Mouse (Mus musculus) heart, postnatal 36 days (tissue): Measurements from ENCODE around the gene Ldhal6b. TPM values are rescaled to one million over a fixed set of nuclear protein-coding genes. Genes with fewer than 3 reads are reported as not detected.
A peak's percentile ranks its signal among the peaks of the same experiment; 100 is the strongest.

Source experiments
- DNase-seq, 2 experiments: peaks; one replicate each; pipeline ENCODE4 v3.0.0; 2021 to 2022
- intact Hi-C: fragments of 180-260 bp; cut with DNase I; formaldehyde crosslinking; loops from one replicate; pipeline ENCODE4 v1.15.1; 2025
- total RNA-seq, 2 experiments: library from RNA; stranded (reverse); gene quantifications; 2 replicates each; pipeline ENCODE4 v1.2.3; 2021

Gene Ldhal6b
- total RNA-seq, 2 experiments from 2014 or later = 0.28 to 0.60 TPM

DNA sequence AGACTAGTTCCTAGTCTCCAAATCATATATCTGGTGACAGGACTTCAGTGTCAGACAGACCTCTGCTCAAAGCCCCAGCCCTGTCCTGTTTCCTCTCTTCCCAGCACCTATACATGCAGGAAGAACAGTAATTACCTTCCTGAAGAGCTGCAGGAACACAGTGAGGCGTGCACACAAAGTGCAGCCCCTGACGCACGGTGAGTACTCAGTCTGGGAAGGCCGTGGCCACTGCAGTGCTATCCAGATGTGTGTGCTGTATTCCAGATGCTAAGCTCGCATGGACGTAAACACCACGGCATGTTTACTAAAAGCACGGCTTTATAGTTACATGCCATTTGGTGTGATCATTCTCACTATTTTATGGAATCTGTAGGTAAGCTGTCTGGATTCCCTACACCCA, 6.3 kb downstream of the Ldhal6b start:
- intact Hi-C loops = no loop called here
- no peak for DNase-seq

DNA sequence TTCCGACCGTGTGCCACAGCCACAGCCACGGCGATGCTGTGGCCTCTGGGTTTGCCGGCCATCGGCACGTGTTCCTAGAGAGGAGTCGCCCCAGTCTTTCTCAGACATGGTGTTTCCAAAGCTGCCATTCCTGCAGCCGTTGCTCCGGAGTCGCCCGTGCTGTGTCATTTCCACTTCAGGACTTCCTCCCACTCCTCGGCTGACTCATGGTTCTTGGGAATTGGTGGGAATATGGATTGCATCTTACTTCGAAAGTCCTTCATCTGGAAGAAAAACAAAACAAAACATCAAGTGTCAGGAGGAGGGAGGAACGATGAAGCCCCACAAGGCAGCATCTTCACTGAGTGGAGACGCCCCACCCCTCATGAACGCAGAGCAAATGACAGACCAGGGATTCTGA, 7.4 kb downstream of the Ldhal6b start:
- no peak for DNase-seq
- intact Hi-C loops = no loop called here

DNA sequence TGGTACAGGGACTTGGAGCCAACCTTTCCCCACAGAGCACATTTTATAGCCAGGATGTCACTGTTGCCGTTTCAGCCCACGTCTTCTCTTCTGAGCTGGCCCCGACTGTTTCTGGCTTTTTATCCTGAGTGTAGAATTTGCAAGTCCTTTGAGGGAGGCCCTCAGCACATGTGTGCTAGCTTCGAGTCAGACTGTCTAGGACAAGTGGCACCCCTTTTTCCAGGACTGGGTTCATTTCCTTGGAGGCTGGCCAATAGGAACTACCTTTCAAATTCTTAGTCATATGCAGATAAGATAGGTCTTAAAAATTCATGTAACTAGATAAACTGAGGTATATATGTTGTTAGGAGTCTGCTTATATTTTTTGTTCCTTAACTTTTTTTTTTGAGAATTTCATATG, 8.2 kb downstream of the Ldhal6b start:
- DNase-seq = no peak
- intact Hi-C loops = no loop called here

DNA sequence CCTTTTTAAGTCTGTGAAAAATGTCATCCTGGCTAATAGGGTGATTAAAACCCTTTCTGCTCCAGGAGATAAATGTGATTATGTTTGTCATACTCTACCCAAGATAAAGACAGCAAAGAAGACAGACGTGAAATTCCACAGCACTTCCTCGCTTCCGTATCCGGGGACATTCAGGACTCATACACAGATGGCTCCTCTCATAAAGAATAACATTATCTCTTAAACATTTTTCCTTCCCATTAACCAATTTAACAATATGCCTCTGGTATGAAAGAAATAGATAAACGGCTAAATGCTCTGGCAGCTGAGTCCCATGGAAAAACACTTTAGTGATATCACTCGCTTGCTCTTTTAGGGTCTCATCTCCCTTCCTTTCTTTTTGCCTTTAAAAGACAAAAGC, 11.5 kb downstream of the Ldhal6b start:
- intact Hi-C loops = no loop called here
- DNase-seq = no peak

DNA sequence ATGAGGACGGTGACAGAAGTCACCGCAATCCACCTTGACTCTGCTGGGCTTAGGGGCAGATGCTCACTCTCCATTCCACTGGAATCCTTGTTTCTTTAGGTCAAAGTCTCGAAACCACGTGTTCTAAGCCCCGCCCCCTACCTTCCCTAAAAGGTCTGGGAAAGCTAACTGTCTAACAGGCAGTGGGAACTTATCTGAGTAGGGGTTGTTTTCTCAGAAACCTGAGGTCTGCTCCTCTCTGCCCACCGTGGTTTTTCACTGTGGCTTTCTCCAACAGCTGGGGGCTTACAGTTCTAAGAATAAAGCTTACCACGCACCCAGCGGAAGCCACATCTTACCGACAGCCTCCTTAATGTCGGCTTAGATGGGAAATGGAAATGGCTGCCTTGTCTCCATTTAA, 12.0 kb downstream of the Ldhal6b start:
- no peak for DNase-seq
- intact Hi-C loops = no loop called here

DNA sequence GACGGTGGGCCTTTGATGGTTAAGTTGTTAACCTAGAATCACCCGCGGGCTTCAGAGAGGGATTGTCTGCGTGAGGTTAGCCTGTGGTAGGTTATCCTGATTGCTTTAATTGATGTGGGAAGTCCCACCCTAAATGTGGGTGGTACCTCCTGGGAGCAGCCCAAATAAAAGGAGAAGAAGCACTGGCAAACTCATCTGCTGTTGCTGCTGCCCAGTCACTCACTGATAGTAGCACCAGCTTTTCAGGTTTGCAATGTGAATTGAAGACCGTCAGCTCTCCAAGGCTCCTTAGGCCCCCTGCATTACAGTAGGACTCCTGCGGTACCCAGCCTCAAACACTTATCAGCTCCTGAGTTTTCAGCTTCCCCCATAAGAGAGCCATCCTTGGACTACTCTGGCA, 14.7 kb downstream of the Ldhal6b start:
- intact Hi-C loops = no loop called here
- DNase-seq = no peak

DNA sequence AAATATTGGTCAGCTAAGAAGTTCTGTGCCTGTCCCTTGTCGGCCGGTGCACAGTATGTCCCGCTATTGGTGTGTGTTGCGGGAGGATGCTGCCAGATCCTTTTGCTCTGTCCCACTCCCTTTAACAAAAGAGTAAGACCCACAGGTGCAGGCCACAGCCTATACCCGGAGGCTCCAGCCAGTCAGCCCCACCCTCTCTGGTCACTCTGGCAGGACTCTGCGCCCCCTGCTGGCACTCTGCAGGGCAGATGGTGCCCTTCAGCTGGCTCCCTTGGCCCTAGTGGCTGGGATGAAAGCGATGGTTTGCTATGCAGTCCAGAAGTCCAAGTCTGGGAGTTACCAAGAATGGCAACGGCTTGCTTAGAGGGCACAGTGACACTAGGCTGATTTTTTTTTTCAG, 15.9 kb downstream of the Ldhal6b start:
- peak; percentile 56 to 72 for DNase-seq
- intact Hi-C loops = no loop called here

DNA sequence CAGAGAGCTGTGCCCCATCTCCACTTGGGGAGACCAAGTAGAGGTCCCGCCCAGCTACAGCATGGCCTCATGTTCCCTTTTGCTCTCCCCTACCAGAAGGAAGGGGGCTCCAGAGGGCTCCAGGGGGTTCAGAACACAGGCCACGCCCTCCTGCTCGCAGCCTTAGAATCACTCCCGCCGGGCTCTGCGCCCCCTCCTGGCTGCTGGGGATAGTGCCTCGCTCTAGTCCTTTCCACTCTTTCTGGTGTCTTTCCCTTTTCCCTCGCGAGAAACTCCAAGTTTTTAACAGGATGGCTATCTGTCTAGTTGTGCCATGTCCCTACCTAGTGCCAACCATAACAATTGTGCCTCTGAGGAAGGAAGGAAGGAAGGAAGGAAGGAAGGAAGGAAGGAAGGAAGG, 16.5 kb downstream of the Ldhal6b start:
- intact Hi-C loops = no loop called here
- DNase-seq = peak; percentile 49 to 75

DNA sequence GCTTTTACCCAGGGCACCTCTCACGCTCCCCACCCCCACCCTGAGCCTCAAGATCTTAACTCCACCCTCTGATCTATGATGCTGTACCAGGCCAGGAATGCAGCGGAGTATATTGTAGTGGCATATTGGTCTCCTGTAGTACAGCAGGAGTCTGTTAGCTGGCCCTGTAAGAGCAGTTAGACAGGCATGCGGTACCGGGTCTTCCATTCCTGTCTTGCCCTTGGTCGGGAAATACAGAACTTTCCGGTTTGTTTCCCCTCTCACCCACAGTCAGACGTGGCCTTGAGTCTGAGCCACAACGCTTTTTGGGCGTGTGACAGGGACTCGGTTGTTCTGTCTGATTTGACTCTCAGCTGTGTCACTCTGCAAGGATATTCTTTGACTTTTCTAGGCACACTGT, 17.3 kb downstream of the Ldhal6b start:
- DNase-seq = no peak
- intact Hi-C loops = no loop called here

DNA sequence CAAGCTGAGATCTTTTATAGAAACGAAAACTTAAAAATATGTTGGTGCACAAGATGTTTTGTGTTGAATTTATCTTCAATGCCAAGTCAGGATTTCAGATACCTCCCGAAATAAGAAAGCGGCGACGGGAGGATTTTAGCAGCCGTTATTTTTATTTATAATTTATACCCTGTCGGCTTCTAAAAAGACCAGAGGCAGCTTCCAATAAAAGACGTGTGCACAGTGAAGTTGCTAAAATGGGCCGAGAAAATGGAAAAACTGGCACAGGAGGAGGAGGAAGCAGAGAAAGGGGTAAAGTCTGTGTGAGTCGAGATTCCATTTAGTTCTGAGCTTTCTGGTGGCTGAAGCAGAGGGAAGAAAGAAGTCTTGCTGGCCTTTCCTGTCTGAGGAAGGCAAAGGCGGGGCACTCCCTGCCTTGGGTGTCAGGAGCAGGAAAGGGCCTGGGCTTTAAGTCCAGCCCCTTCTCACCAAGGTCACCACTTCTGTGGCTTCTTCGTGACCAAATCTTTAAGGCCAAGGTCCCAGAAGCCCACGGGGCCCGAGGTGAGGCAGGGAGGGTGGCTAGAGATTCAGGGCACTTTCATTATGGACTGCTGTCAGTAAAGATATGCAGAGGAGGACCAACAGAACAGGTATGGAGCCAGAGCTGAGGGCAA, 18.0 kb downstream of the Ldhal6b start:
- intact Hi-C loops = no loop called here
- DNase-seq = no peak

DNA sequence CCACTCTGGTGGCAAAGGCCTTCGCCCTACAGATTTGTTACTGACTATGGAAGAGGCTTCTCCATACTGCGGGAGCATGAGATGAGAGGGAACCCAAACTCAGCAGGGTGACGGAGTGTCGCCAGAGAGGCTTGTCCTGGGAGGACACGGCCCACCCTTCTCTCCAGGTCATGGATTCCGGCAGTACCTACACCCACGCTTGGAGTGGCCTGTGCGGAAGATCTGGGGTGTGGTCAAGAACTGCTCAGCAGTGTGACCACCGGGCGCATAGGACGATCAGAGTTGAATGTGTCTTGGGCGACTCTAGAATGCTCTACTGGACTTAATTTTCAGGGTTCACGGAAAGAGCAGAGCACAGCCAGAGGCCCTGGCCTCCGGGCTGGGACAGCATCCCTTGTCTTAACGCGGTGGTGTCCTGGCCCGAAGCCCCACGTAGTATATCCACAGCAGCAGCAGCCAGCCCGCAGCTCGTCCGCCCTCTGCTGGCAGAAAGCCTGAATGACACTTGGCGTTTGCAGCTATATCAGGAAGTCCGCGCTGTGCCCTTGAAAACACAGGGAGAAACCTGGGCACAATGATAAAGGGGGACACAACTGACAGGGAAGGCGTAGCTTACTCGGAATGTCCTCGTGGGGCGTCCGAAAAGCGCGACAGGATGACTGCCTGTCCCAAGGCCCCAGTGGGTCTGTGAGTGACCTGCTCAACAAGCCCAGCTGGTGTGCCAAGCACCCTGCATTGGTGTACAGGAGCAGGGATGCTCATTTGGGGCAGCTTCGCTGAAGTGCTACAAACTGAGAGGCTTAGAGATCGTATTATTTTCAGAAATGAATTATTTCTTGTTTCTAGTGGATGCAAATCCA, 21.2 kb downstream of the Ldhal6b start:
- DNase-seq = peak; percentile 83 to 91
- intact Hi-C loops = loop anchor here (2.0 to 5.0 kb wide), 4 partner anchors 145 to 1825 kb away; no protein-coding TSS in a partner anchor

DNA sequence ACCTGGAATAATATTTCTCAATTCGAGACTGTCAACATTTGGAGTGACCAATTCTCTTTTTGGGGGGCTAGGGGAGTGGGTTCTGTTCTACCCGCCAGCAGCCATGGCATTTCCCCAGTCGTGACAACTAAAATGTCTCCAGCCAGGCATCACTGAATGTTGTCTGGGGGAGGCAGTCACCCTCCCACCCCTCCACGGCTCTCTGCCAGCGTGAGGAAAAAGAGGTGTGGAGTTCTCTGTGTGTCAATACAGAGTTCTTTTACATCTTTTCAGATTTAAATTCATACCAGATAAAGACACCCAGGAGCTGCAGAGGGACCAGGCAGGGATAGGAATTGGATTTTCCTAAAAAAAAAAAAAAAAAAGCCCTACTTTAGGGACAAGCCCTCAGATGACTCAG, 22.4 kb downstream of the Ldhal6b start:
- intact Hi-C loops = loop anchor here (2.0 to 5.0 kb wide), 4 partner anchors 143 to 1824 kb away; no protein-coding TSS in a partner anchor
- no peak for DNase-seq

DNA sequence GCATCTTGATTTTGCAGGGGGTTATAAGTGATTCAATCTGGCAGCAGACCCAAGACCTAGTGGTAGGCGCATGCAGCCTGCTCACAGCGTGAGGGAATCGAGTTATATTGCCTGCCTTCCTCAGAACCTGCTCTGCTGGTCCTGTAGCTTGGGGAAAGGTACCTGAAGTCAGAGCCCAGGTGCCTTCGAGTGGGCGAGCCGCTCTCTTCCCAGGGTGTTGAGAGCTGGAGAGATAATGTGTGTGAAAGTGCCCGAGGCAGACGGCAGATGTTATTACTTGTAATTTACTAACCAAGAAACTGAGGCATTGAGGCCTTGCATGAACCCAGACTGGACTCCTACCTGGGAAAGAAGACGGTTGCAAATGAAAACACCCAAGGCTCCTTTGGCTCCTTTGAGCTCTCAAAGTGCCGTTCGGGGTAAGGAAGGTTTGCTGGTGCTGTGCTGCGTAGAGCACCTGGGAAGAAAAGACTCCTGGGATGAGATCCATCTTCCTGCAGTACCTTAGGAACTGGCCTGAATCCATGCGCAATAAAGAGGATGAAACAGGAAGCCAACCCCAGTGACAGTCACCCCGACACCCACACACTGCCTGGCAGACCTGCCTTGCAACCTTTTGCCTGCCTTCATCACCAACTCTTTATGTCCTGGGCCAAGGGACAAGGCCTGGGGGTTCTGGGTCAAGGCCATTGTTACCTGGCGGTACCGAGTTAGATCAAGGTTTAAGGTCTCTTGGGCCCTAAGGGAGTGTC, 22.9 kb downstream of the Ldhal6b start:
- no peak for DNase-seq
- intact Hi-C loops = loop anchor here (2.0 to 5.0 kb wide), 4 partner anchors 143 to 1823 kb away; no protein-coding TSS in a partner anchor

DNA sequence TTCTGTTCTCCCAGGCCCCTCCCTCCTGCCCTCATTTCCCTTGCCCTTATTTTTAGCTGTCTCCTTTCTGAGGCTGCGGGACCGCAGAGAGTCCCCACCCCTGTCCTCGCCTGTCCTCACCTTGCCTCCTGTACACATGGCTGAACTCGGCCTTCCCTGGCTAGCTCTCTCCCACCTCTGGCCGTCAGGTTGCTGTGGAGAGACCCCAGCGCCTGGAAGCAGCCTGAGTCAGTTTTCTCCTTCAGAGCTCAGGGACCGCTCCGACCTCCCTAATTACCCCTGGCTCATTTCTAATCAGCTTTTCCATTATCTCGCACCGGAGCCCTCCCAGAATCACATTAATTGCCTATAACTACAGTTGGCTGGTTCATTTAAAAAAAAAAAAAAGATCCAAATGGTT, 27.9 kb downstream of the Ldhal6b start:
- DNase-seq = no peak
- intact Hi-C loops = no loop called here

DNA sequence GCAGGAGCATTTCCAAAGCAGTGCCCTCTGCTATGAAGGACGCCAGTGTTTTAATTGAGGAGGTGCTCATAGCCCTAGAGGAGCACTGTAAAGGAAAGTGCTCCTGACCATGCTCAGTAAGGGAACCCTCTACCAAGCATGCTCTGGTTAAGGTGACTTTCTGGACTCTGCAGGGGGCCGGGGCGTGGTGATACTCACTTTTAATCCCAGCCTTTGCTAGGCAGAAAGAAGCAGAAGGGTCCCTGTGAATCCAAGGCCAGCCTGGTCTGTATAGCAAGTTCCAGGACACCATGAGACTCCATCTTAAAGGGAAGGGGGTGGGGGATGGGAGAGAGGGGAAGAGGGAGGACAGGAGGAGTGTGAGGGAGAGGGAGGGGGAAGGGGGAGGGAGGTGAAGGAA, 30.2 kb downstream of the Ldhal6b start:
- intact Hi-C loops = no loop called here
- no peak for DNase-seq

DNA sequence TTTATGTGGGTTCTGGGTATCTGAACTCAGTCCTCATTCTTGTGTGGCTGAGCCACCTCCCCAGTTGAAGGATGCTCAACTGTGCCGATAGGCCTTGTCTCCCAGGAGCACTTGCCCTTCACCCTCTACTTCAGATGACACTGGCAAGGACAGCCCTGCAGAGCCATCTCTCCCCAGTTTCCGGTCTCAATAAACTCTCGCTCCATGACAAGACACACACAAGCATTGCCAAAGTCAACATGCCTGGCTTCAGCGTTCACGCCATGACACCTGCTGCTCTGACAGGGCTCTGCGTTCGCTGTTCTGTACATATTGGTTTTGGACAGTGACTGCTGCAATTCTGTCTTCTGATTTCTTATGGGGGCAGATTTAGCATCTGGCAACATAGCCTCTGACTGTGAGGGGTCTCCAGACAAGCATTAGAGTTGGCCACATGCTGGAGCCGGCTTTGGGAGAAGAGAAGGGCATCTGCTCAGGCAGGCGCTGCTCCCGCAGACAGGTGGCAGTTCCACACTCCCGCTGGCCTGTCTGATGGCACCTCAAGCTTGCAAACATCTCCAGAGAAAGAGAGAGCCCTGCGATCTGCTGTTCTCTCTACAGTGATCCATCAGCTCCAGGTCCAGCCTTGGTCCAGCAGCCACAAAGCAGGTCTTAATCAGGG, 31.6 kb downstream of the Ldhal6b start:
- no peak for DNase-seq
- intact Hi-C loops = no loop called here

DNA sequence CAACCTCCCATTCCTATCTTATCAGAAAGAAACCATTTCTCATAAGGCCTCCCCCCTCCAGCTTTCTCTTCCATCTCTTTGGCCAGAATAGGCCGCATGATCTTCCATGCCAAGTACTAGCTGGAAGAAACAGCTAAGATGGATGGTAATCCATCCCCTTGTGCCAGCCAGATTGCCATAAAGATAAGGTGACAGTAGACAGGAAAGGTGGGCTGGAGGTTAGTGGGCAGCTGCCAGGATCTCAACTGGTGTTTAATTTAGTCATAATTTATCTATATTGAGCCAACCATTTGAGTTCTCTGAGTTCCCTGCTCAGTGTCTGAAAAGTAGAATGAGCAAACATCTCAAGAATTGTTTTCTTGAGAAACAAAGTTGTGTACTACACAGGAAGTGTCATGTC, 32.9 kb downstream of the Ldhal6b start:
- intact Hi-C loops = no loop called here
- no peak for DNase-seq

DNA sequence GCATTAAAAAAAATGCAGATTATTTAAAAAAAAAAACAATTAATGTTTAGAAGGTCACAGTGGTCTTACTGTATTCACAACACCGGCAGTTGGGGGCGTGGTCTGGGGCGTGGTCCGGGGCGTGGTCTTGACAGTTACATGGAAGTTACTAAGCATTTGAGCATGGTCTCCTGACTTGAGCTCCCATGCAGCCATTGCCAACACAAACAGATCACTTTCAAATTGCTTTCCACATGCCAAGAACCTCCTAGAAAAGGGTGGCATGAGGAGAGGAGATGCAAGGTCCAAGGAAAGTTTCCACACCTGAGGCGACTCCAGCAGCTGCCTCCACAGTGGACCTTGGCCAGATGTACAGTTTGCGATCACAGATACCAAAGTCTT, 40.6 kb downstream of the Ldhal6b start:
- intact Hi-C loops = no loop called here
- DNase-seq = no peak

DNA sequence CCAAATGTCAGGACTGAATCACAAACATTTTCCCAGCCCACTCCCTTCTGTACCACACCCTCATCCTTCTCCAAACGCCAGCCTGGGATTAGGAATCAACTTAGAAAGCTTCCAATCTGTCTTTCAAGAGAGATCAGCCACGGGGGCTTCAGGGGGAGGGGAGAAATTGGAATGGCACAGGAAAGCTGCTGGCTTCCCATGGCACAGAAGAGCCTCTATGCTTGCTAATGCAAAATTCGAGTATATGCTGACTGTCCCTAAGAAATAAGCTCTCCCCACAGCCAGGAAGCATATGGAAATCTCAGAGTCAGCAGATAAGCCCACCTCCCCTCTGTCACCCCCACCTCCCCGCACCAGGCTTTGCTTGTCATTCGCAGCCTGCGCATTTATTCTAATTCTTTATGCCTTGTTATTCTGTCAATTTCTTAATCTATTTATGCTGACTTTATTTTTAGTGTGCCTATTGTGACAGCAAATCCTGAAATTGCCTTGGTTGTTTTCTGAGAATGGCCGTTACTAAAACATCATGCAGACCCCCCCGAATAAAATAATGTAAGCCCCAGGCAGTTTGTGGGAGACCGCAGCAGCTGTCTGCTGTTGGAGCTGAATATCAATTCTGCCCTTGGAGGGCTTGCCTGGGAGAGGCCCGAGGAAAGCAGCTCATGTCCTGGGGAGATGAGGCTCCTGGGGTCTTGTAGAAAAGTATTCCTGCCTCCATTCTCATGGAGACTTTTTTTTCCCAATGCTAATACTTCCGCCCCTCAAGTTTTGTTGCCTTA, 41.2 kb downstream of the Ldhal6b start:
- DNase-seq = no peak
- intact Hi-C loops = no loop called here

DNA sequence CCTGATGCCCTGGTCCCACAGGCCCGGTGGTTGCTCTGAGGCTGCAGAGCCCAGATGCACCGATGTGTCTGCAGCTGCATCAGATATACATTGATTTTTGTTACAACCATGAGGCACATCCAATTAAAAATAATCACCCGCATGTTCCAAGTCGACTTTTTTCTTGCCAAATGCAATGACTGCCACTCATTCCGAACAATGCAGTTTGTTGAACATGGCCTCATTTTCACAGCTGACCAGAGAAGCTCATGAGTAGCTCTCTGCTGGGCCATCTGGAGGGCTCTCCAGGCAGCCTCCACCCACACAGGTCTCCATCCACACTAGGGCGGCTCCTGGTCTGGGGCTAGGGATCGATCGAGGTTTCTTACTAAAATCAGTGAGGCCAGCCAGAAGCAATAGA, 45.6 kb downstream of the Ldhal6b start:
- no peak for DNase-seq

More for the DNA sequence above, 45.6 kb downstream of the Ldhal6b start:
- intact Hi-C loops = no loop called here
